Mouse (Mus musculus): ENCODE data around the gene Prcc. TPM values are rescaled to one million over a fixed set of nuclear protein-coding genes. Genes with fewer than 3 reads are reported as not detected.

Gene Prcc
- polyA plus RNA-seq (2016; fragmentation: Nextera tagmentation; extraction: Ambion mirVana) = 15.8 and 15.9 TPM in 2 replicates

DNA sequence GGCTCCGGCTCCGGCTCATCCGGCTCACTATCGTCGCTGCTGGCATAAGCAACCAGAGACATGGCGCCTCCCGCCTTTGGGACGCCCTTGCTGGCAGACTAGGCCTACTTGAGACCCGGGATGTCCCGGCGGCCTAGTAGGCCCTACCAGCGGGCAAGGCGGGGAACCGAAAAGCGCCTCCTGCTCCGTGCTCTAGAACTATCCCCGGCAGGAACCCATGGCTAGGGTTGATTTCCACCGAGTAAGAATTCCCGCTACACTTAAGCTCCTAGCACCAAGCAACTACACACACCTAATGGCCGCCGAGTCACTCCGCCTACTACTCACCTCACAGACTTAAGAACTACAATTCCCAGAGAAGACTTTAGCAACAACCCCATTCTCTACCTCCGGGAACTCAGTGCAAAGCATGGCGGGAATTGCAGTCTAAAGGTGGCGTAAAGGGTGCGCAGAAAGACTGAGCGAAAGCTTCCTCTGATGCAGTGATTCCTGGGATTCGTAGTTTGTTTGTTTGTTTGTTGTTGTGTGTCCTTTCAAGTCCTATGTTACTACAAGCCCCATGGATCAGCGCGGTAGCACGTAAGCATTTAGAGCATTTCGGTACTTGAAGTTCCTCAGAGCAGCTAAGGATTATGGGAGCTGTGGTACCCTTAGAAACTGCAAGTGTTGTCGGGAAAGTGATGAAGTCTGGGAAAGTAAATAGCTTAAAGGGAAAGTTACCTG is at the start of gene Prcc:
TSS of gene Prcc (minus strand) at position 328 of the 723 bp plus-strand sequence.
- Histone ChIP-seq H3K9me3 (no peaks in the 10 kb centered on the region), H3K36me3 (replicated peaks) (peaks cover 16% of the 10 kb centered on the region), H3K4me1 (peaks cover 21% of the 10 kb centered on the region), H3K27ac (peak within 1 kb of the TSS; percentile 83), H3K27me3 (no peaks in the 10 kb centered on the region), H3K9ac (peak within 1 kb of the TSS; percentile 95), H3K4me2 (peak within 1 kb of the TSS; percentile 93), H3K4me3 (replicated peaks) (peak within 1 kb of the TSS; percentile 99)
- WGBS = under 1% methylated on average over 33 of the region's 33 CpGs
- peak; percentile 98 for ATAC-seq (ENCODE audit: low FRiP score)

GRCm38 (mm10) chr3:87935201-87935600 is 49.8 kb upstream of the Prcc start:
- H3K4me1 ChIP-seq = peaks cover 28% of the 10 kb centered on the region
- no peak for ATAC-seq (ENCODE audit: low FRiP score)
- H3K27me3 ChIP-seq = no peaks in the 10 kb centered on the region
- H3K9me3 ChIP-seq = no peaks in the 10 kb centered on the region
- peaks cover 67% of the 10 kb centered on the region for H3K36me3 ChIP-seq (replicated peaks)
- no peak overlapping the region for H3K27ac ChIP-seq
- H3K4me2 ChIP-seq = no peak overlapping the region
- no peak overlapping the region for H3K9ac ChIP-seq
- no peak overlapping the region for H3K4me3 ChIP-seq (replicated peaks)
- WGBS = 86% methylated on average over 4 of the region's 4 CpGs

DNA sequence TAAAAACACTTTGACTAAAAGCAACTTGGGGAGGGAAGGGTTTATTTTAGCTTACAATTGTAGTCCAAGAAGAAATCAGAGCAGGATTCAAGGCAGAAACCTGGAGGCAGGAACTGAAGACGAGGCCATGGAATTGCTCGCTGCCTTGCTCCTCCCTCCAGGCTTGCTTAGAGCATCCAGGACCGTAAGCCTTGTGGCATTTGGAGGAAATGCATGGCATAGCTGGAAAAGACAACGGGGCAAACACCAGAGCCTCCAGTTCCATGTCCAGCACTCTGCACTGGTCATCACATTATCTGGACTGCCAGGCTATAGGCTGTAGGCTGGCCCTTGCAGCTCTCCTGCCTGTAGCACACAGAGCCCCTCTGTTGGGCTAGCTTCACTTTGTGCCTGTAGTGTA is 49.1 kb upstream of the Prcc start:
- no peak overlapping the region for H3K9ac ChIP-seq
- no peak overlapping the region for H3K4me2 ChIP-seq
- H3K36me3 ChIP-seq (replicated peaks) = peaks cover 60% of the 10 kb centered on the region
- no peak overlapping the region for H3K4me3 ChIP-seq (replicated peaks)
- no peak overlapping the region for H3K27ac ChIP-seq
- no peak for ATAC-seq (ENCODE audit: low FRiP score)
- no peaks in the 10 kb centered on the region for H3K27me3 ChIP-seq
- WGBS = 74% methylated on average over 4 of the region's 4 CpGs
- H3K4me1 ChIP-seq = peaks cover 29% of the 10 kb centered on the region
- H3K9me3 ChIP-seq = no peaks in the 10 kb centered on the region

DNA sequence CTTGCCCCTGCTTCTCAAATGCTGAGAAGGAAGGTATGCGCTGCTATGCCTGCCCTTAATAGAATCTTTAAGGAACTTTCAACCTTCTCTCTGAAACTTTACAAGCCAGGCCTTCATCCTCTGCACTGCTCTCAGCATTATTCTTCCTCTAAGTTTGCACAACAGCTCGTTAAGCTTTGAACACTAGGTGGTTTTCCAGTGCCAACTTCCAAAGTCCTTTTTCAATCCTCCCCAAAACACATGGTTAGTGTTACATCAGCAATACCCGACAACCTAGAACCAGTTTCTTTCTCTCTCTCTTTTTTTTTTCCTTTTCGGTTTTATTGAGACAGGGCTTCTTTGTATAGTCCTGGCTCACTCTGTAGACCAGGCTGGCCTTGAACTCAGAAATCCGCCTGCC is 48.6 kb upstream of the Prcc start:
- ATAC-seq (ENCODE audit: low FRiP score) = no peak
- no peaks in the 10 kb centered on the region for H3K9me3 ChIP-seq
- no peaks in the 10 kb centered on the region for H3K27me3 ChIP-seq
- no peak overlapping the region for H3K9ac ChIP-seq
- H3K4me1 ChIP-seq = peaks cover 34% of the 10 kb centered on the region
- peaks cover 55% of the 10 kb centered on the region for H3K36me3 ChIP-seq (replicated peaks)
- WGBS = 75% methylated on average over 5 of the region's 5 CpGs
- no peak overlapping the region for H3K27ac ChIP-seq
- no peak overlapping the region for H3K4me3 ChIP-seq (replicated peaks)
- H3K4me2 ChIP-seq = no peak overlapping the region

- peaks cover 35% of the 10 kb centered on the region for H3K4me1 ChIP-seq
- H3K27me3 ChIP-seq = no peaks in the 10 kb centered on the region
- peak; percentile 98 for ATAC-seq (ENCODE audit: low FRiP score)
- H3K27ac ChIP-seq = peak within 1 kb of the TSS; percentile 89
- peak within 1 kb of the TSS; percentile 83 for H3K4me2 ChIP-seq
- WGBS = under 1% methylated on average over 78 of the region's 78 CpGs
- no peaks in the 10 kb centered on the region for H3K9me3 ChIP-seq
- peaks cover 55% of the 10 kb centered on the region for H3K36me3 ChIP-seq (replicated peaks)
- H3K4me3 ChIP-seq (replicated peaks) = peak within 1 kb of the TSS; percentile 88
- peak within 1 kb of the TSS; percentile 91 for H3K9ac ChIP-seq
These were observed 44.8 kb upstream of the Prcc start, which contains the start of the genes Isg20l2 and Rrnad1 for GRCm38 (mm10) chr3:87930078-87930795. Gene Isg20l2 (plus strand): TSS chr3:87930314. Gene Rrnad1 (minus strand): TSS chr3:87930717.

- 9% methylated on average over 26 of the region's 26 CpGs for WGBS
- no peaks in the 10 kb centered on the region for H3K9me3 ChIP-seq
- peaks cover 57% of the 10 kb centered on the region for H3K36me3 ChIP-seq (replicated peaks)
These were observed 44.1 kb upstream of the Prcc start for GRCm38 (mm10) chr3:87929341-87930077.

DNA sequence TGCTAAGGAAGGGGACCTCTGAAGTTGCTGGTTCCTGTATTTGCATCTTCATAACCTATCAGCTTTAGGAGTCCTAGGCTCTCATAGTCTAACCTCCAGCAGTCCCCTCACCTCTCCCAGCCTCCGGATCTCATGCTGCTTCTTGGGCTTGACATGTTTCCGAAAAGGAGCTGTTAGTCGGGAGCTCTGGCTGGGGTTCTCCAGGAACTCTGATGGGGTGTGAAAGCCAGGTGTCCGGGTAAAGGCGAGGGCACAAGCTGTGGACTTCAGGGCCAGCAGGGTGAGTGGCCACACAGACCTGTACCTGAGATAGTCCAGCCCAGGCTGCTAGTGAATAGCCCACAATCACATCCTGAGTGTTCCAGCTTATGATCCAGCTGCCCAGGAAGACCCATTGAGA is 42.0 kb upstream of the Prcc start:
- H3K36me3 ChIP-seq (replicated peaks) = peaks cover 62% of the 10 kb centered on the region
- no peak overlapping the region for H3K9ac ChIP-seq
- H3K4me2 ChIP-seq = no peak overlapping the region
- no peak overlapping the region for H3K27ac ChIP-seq
- no peak for ATAC-seq (ENCODE audit: low FRiP score)
- no peaks in the 10 kb centered on the region for H3K27me3 ChIP-seq
- 93% methylated on average over 5 of the region's 5 CpGs for WGBS
- peaks cover 28% of the 10 kb centered on the region for H3K4me1 ChIP-seq
- H3K9me3 ChIP-seq = no peaks in the 10 kb centered on the region
- H3K4me3 ChIP-seq (replicated peaks) = no peak overlapping the region

More at GRCm38 (mm10) chr3:87929341-87930077, 44.1 kb upstream of the Prcc start:
- Histone ChIP-seq H3K4me2 (peak overlapping the region; percentile 83), H3K4me3 (replicated peaks) (peak overlapping the region; percentile 88), H3K27ac (peak overlapping the region; percentile 89), H3K9ac (peak overlapping the region; percentile 91), H3K27me3 (no peaks in the 10 kb centered on the region), H3K4me1 (peaks cover 35% of the 10 kb centered on the region)
- ATAC-seq (ENCODE audit: low FRiP score) = peak; percentile 42

GRCm38 (mm10) chr3:87924996-87925395 is 39.6 kb upstream of the Prcc start:
- Histone ChIP-seq H3K27ac (no peak overlapping the region), H3K4me2 (no peak overlapping the region), H3K4me1 (peaks cover 22% of the 10 kb centered on the region), H3K9me3 (no peaks in the 10 kb centered on the region), H3K36me3 (replicated peaks) (peaks cover 62% of the 10 kb centered on the region), H3K9ac (no peak overlapping the region), H3K4me3 (replicated peaks) (no peak overlapping the region), H3K27me3 (no peaks in the 10 kb centered on the region)
- no peak for ATAC-seq (ENCODE audit: low FRiP score)
- 91% methylated on average over 7 of the region's 7 CpGs for WGBS

- ATAC-seq (ENCODE audit: low FRiP score) = no peak
- Histone ChIP-seq H3K4me2 (peak overlapping the region; percentile 84), H3K4me1 (peaks cover 13% of the 10 kb centered on the region), H3K27me3 (no peaks in the 10 kb centered on the region), H3K9ac (peak overlapping the region; percentile 63), H3K9me3 (no peaks in the 10 kb centered on the region), H3K36me3 (replicated peaks) (peaks cover 58% of the 10 kb centered on the region), H3K4me3 (replicated peaks) (peak overlapping the region; percentile 55), H3K27ac (no peak overlapping the region)
- WGBS = 71% methylated on average over 9 of the region's 9 CpGs
These were observed 35.0 kb upstream of the Prcc start for GRCm38 (mm10) chr3:87920270-87920943.

- Histone ChIP-seq H3K9me3 (no peaks in the 10 kb centered on the region), H3K4me2 (peak within 1 kb of the TSS; percentile 84), H3K27ac (peak within 1 kb of the TSS; percentile 61), H3K36me3 (replicated peaks) (peaks cover 58% of the 10 kb centered on the region), H3K27me3 (no peaks in the 10 kb centered on the region), H3K4me1 (peaks cover 13% of the 10 kb centered on the region), H3K9ac (peak within 1 kb of the TSS; percentile 63), H3K4me3 (replicated peaks) (peak within 1 kb of the TSS; percentile 55)
- peak; percentile 82 for ATAC-seq (ENCODE audit: low FRiP score)
- under 1% methylated on average over 30 of the region's 30 CpGs for WGBS
These were observed 34.1 kb upstream of the Prcc start, which contains the start of gene Mrpl24 for GRCm38 (mm10) chr3:87919336-87920108. Gene Mrpl24 (plus strand): TSS chr3:87919506.

DNA sequence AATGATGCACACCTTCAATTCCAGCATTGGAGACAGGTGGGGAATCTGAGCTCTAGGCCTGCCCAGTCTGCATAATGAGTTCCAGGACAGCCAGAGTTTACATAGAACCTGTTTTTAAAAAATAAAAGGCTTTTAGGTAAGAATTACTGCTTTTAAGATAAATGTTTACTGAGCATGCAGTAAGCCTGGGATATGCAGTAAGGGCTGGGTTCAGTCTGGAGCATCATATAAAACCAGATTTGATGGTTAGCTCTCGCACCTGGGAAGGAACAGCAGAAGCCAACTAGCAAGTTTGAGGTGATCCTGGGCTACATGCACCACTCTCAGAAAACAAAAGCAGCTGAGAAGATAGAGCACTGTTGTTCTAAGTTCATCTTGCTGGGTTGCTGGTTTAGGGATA is 33.1 kb upstream of the Prcc start:
- H3K9ac ChIP-seq = no peak overlapping the region
- no peak for ATAC-seq (ENCODE audit: low FRiP score)
- peak overlapping the region; percentile 61; the same call in 1 of the 2 replicates for H3K27ac ChIP-seq
- peaks cover 58% of the 10 kb centered on the region for H3K36me3 ChIP-seq (replicated peaks)
- no peaks in the 10 kb centered on the region for H3K27me3 ChIP-seq
- H3K4me1 ChIP-seq = peaks cover 13% of the 10 kb centered on the region
- 92% methylated on average over 1 of the region's 1 CpGs for WGBS
- no peaks in the 10 kb centered on the region for H3K9me3 ChIP-seq
- no peak overlapping the region; the same call in 1 of the 2 replicates for H3K4me2 ChIP-seq
- H3K4me3 ChIP-seq (replicated peaks) = no peak overlapping the region
